Mouse (Mus musculus): Measurements from ENCODE around the gene Nuak2.

GRCm38 (mm10) chr1:132356841-132357240, 40.9 kb downstream of the Nuak2 start:
- TF ChIP-seq CTCF (IDR thresholded peaks at IDR 0.05; ENCODE audit: low read depth), result no peak
- no peak for TF ChIP-seq EP300 (IDR thresholded peaks at IDR 0.05; ENCODE audit: low read depth)
